Mouse (Mus musculus): ENCODE results near the gene Nectin3.

The Nectin3 gene

DNA sequence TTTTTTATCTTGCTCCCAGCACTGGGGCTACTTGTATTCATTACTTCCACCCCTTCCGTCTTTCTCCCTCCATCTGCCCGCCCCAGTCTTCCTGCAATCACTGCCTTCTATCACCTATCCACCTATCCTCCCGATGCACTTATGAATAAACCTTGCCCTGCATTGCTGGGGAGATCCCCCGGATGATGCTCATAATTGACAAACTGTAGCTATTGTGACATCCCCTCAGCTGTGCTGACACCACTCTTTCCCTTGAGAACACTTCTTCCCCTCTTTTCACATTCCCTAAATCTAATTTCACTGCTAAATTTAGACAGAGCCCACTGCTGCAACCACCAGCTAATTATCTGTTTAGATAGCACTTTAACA is at the start of gene Nectin3:
Gene Nectin3, minus strand, starts transcription at position 105 of the 369 bp plus-strand sequence.
- DNase-seq (ENCODE audit: low read depth, low spot score): no peak

DNA sequence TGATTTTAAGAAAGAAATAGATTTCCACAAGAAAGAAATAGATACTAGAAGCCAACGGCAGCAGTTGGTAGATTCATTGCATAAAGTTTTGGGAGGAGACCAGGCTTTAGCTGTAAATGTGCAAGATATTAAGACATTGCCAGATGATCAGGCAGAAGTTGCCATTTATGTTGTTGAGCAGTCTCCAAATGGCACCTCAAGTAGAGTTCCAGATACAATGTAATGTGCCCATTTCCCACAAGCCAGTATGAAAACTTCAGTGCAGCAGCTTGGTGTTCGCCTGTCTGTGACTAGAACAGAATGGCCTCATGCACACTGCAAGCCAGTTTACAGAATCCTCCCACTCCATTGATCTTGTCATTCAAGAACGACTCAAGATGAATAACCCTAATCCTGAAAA is 39.8 kb upstream of the Nectin3 start:
- no peak for DNase-seq (ENCODE audit: low read depth, low spot score)

GRCm38 (mm10) chr16:46532465-46533254 is 34.3 kb upstream of the Nectin3 start:
- DNase-seq (ENCODE audit: low read depth, low spot score): no peak

GRCm38 (mm10) chr16:46531023-46531422 is 32.7 kb upstream of the Nectin3 start:
- DNase-seq (ENCODE audit: low read depth, low spot score): no peak

- DNase-seq (ENCODE audit: low read depth, low spot score): no peak
Observed at GRCm38 (mm10) chr16:46520885-46521417, 22.6 kb upstream of the Nectin3 start.

DNA sequence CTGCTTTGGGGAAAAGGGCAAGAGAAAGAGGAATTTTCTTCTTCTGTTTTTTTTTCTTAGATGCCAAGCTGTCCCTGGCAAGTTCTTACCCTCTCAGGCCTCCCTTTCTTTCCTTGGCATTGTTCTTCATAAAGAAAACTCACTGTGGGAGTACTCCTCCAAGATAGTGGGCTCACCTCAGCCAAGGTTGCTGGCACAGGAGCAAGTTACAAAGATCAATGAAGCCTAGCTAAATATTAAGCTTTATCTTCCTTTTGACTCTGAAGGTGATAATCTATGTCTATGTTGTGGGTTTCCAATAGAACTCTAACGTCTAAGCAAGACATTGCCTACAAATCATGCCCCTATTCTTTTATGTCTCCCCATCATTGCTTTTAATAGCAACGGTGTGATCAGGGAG is 21.3 kb upstream of the Nectin3 start:
- DNase-seq (ENCODE audit: low read depth, low spot score): no peak

GRCm38 (mm10) chr16:46507944-46508333 is 9.6 kb upstream of the Nectin3 start:
- no peak for DNase-seq (ENCODE audit: low read depth, low spot score)

DNA sequence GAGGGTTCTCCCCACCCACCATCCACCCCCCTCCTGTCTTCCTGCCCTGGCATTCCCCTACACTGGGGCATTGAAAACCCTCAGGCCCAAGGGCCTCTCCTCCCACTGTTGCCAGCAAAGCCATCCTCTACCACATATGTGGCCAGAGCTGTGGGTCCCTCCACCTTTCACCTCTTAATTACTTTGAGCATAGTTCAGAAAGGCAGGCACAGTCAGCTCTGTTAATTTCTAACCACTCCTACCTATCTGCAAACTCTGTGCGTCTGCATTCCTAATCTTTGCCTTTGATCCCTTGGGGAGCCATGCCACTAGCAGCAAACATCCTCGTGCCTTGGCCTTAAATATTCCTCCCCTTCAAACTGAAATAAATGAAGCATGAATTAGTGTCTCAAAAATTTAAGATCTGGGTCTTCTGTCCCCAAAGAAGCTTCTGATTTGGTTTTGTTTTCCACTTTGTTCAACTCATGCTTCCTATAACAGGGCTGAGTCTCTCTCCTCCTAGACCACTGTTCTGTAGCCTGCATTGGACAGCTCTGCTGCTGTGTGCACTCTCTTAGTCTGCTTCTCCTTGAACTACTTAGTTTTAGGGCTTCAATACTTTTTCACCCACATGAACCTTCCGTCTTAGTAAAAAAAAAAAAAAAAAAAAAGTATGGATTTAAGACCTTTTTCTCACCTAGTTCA is 9.1 kb upstream of the Nectin3 start:
- no peak for DNase-seq (ENCODE audit: low read depth, low spot score)

GRCm38 (mm10) chr16:46504006-46504405 is 5.7 kb upstream of the Nectin3 start:
- no peak for DNase-seq (ENCODE audit: low read depth, low spot score)

GRCm38 (mm10) chr16:46502311-46502710 is 4.0 kb upstream of the Nectin3 start:
- no peak for DNase-seq (ENCODE audit: low read depth, low spot score)

- DNase-seq (ENCODE audit: low read depth, low spot score): no peak
Observed at GRCm38 (mm10) chr16:46500759-46501158, 2.4 kb upstream of the Nectin3 start.

- peak; percentile 7 for DNase-seq (ENCODE audit: low read depth, low spot score)
Observed at GRCm38 (mm10) chr16:46497686-46498420, 472 bp downstream of the Nectin3 start.

DNA sequence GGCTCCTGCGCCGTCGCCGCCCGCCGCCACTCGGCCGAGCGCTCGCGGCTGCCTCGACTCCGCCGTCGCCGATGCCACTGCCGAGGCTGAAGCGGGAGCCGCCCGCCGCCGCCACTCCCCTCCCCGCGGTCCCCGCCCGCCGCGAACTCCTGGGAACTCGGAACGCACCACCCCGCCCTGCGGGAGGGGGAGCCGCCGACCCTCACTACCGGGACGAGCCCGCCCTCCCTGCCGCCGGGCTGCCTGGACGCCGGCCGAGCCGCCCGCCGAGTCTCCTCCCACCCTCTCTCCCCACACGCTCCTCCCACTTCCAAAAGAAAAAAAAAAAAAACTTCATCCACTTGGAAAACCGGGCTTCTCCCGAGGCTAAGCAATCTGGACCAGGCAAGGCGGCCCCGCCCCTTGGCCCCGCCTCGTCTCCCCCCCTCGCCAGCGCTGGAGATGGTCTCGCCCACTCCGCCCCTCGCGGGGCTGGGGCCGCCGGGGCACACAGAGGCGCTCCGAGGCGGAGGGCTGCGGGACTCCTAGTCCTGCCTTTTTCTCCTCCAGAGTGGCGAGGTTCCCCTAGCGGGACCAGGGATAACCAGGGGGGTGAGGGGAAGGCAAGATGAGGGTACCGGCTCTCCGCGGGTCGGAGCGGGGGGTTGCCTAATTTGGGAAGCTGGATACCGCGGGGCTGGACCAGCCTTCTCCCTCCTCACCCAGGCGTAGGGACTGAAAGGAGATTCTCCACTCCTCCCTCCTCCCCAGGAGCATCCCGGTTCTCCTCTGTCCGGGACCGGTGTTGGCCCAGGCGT is 1.2 kb downstream of the Nectin3 start:
- DNase-seq (ENCODE audit: low read depth, low spot score): peak; percentile 89

DNA sequence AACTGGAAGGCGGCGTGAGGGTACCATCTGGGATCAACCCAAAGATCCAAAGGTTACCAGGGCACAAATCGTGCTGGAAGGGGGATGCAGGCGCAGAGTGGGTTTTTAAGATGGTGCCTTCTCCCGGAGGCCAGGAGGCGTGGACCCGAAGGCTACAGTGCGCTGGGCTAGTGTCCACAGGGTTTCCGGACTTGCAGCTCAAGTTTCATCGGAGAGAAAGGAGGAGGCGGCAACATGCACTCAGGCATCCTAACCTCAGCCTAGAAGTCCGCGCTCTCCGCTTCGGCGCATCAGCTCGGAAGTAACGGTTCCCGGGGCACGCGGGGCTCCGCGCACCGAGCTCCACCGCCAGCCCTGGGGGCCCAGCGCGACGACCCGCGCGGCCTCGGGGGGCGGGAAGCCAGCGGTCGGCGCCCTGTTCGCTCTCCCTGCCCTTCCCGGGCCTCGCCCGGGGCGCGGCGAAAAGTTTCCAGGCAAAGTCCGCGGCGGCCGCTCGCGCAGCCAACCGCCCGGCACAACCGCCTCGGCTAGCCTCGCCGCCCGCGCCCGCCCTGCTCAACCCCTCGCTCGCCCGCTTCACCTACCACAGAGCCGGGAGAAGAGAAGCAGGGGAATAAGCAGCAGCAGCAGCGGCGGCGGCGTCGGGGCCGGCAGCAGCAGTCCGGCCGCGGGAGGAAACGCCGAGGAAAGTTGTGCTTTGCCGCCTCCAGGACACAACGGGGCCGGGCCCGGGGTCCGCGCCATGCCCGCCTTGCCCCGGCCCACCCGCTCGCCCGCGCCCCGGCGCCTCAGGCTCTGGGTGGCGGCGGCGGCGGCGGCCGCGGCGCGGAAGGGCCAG is 2.1 kb downstream of the Nectin3 start:
- DNase-seq (ENCODE audit: low read depth, low spot score): peak; percentile 66

DNA sequence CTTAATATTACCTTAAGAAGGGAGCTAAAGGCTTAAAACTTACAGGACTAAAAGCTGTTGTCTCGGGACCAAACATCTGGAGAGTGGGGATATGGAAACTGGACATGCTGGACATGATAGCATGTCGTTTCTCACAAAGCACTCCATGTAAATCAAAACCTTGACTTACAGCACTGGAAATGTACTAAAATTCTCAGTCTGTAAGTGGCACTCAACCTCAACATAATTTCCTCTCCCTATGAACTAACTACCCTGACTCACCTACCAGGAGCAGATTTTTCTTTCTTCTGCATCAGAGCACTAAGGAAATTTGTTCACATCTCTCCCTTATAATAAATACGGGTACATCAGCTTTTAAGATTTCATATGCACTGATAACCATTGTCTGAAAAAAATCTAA is 3.1 kb downstream of the Nectin3 start:
- DNase-seq (ENCODE audit: low read depth, low spot score): no peak

DNA sequence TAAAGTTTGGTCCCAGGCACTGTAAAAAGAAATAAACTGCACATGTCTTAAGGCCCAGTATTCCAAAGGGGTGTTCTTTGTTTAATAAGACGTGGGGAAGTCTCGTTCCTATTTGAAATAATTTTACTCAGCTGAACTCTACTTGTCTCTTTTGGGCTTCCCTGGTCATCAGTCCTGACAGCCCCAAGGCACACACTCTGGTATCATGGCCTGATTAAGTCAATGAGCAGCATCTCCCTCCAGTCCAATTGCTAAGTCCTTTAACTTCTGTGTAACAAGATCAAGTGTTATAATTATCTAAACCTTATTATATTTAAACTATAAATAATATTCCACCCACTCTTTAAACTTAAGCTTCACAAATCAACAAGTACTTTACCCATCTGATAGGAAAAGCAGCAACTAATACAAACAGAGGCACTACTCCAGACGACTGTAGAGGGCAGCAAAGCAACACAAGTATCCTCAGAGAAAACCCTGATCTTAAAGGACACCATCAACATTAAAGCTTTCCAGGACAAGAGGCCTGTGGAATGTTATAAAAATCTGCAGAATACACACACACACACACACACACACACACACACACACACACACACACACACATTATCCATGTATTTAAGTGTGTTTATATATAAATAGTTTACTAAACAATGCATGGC is 10.8 kb downstream of the Nectin3 start:
- peak; percentile 31 for DNase-seq (ENCODE audit: low read depth, low spot score)

GRCm38 (mm10) chr16:46477336-46477735 is 21.0 kb downstream of the Nectin3 start:
- no peak for DNase-seq (ENCODE audit: low read depth, low spot score)

GRCm38 (mm10) chr16:46451421-46451820 is 46.9 kb downstream of the Nectin3 start:
- DNase-seq (ENCODE audit: low read depth, low spot score): no peak

- no peak for DNase-seq (ENCODE audit: low read depth, low spot score)
Observed at GRCm38 (mm10) chr16:46449013-46449412, 49.3 kb downstream of the Nectin3 start.

DNA sequence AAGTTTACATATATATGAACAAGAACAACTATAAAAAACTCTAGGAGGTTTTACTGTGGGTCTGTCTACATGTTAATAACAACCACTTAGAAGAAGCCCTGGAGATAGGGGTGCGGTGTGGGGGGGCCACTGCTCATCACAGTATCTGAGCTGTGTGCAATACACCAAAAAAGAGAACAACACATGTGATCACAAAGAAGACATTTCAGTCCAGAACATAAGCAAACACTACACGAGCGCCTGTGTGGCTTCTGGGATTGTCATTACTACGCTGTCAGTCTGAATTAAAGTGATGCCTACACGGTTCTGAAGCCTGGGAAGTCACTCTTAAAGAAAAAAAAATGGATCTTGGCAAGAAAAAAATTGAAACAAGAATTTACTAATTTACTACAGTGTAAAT is 67.0 kb downstream of the Nectin3 start:
- no peak for DNase-seq (ENCODE audit: low read depth, low spot score)

Data from embryo, embryonic 11.5 days (tissue).